Mouse (Mus musculus) lung, embryonic 14.5 days (tissue): ENCODE results near the gene Gm29735. TPM values are rescaled to one million over a fixed set of nuclear protein-coding genes. Genes with fewer than 3 reads are reported as not detected.
A peak's percentile ranks its signal among the peaks of the same experiment; 100 is the strongest.
"Not testable (repeated sequence)": the region's sequence is repeated elsewhere in the genome, so short reads cannot be mapped to it uniquely, and the experiment has no call there.

ENCODE experiments used
- ATAC-seq: fragments of 200-750 bp; cut with Nextera tagmentation; 2 replicates; pipeline ENCODE4 v1.8.0; 2017; ENCODE audit warnings: mild to moderate bottlenecking, moderate TSS enrichment, moderate library complexity; ENCODE audit not compliant: insufficient read depth
- DNase-seq: peaks from one replicate; pipeline ENCODE4 v3.0.0-alpha.2; 2015
- H3K27ac ChIP-seq: fragments of 300-500 bp; sonication (generic); 2 replicates; pipeline ENCODE4 v1.5.1; 2014; ENCODE audit warnings: low read depth, mild to moderate bottlenecking, moderate library complexity
- H3K27me3 ChIP-seq: fragments of 300-500 bp; sonication (generic); 2 replicates; pipeline ENCODE4 v1.6.1; 2014; ENCODE audit warnings: low read length, control low read depth; ENCODE audit not compliant: insufficient read depth
- H3K36me3 ChIP-seq: fragments of 300-500 bp; sonication (generic); 2 replicates; pipeline ENCODE4 v1.6.1; 2014; ENCODE audit warnings: control low read depth; ENCODE audit not compliant: insufficient read depth
- H3K4me1 ChIP-seq: fragments of 300-500 bp; sonication (generic); 2 replicates; pipeline ENCODE4 v1.6.1; 2014; ENCODE audit warnings: antibody characterized with exemption, control low read depth; ENCODE audit not compliant: insufficient read depth
- H3K4me2 ChIP-seq: fragments of 300-500 bp; sonication (generic); 2 replicates; pipeline ENCODE4 v1.6.1; 2014; ENCODE audit warnings: mild to moderate bottlenecking
- H3K4me3 ChIP-seq: fragments of 300-500 bp; sonication (generic); 2 replicates; pipeline ENCODE4 v1.5.1; 2014; ENCODE audit warnings: low read depth, low read length
- H3K9ac ChIP-seq: fragments of 300-500 bp; sonication (generic); 2 replicates; pipeline ENCODE4 v1.6.1; 2014
- H3K9me3 ChIP-seq: fragments of 300-500 bp; sonication (generic); 2 replicates; pipeline ENCODE4 v1.6.1; 2016; ENCODE audit warnings: low read depth, low read length, control low read depth
- CTCF ChIP-seq: IDR thresholded peaks from 2 replicates; pipeline ENCODE4 v1.5.1; 2016; ENCODE audit warnings: antibody characterized with exemption, low read depth
- WGBS: fragments of 180-500 bp; shearing (Covaris S2); extraction: QIAGEN DNeasy Blood & Tissue Kit; methylation state at CpG from one replicate; pipeline ENCODE4 v1.1.7; 2014; 5-methylcytosine and 5-hydroxymethylcytosine counted together
- polyA plus RNA-seq: library from polyadenylated mRNA; unstranded; fragments of >200 nt; fragmentation: Nextera tagmentation; extraction: Ambion mirVana; gene quantifications from 2 replicates; pipeline ENCODE4 v1.2.1, GENCODE M21; 2014

Gene Gm29735
- polyA plus RNA-seq, 1 experiment from 2014 or later = not detected

GRCm38 (mm10) chr7:142144507-142144906 is 12.4 kb downstream of the Gm29735 start, which contains the start of gene Gm45337:
Gene Gm45337, minus strand, starts transcription at chr7:142144607.
- WGBS = 44% methylated on average over 1 of the region's 1 CpGs
- Histone ChIP-seq H3K9ac (no peak within 1 kb of the TSS), H3K27ac (no peak within 1 kb of the TSS), H3K4me1 (no peaks in the 10 kb centered on the region), H3K4me3 (no peak within 1 kb of the TSS), H3K9me3 (no peaks in the 10 kb centered on the region), H3K4me2 (no peak within 1 kb of the TSS), H3K36me3 (no peaks in the 10 kb centered on the region), H3K27me3 (no peaks in the 10 kb centered on the region)
- DNase-seq = no peak
- TF ChIP-seq CTCF = no peak
- no peak for ATAC-seq

- not testable (repeated sequence) for H3K4me3 ChIP-seq, H3K27ac ChIP-seq, H3K27me3 ChIP-seq, H3K9me3 ChIP-seq, H3K36me3 ChIP-seq, H3K4me1 ChIP-seq, DNase-seq, H3K9ac ChIP-seq, H3K4me2 ChIP-seq, ATAC-seq
- WGBS = 35% methylated on average over 1 of the region's 1 CpGs
These were observed 13.4 kb downstream of the Gm29735 start for GRCm38 (mm10) chr7:142143506-142144010.

GRCm38 (mm10) chr7:142140696-142141095 is 16.2 kb downstream of the Gm29735 start:
- Histone ChIP-seq H3K27ac (no peak overlapping the region), H3K4me2 (no peak overlapping the region), H3K4me3 (no peak overlapping the region), H3K4me1 (no peaks in the 10 kb centered on the region), H3K9me3 (no peaks in the 10 kb centered on the region), H3K9ac (no peak overlapping the region), H3K36me3 (no peaks in the 10 kb centered on the region), H3K27me3 (no peaks in the 10 kb centered on the region)
- no peak for DNase-seq
- ATAC-seq = no peak
- no peak for TF ChIP-seq CTCF
- 35% methylated on average over 1 of the region's 1 CpGs for WGBS

- not testable (repeated sequence) for H3K4me2 ChIP-seq, H3K9me3 ChIP-seq, H3K36me3 ChIP-seq, H3K27me3 ChIP-seq, DNase-seq, H3K27ac ChIP-seq, ATAC-seq, H3K9ac ChIP-seq, H3K4me3 ChIP-seq, H3K4me1 ChIP-seq
- 52% methylated on average over 2 of the region's 2 CpGs for WGBS
These were observed 21.0 kb downstream of the Gm29735 start, which contains the start of gene Gm39115 for GRCm38 (mm10) chr7:142135934-142136333. Gene Gm39115, minus strand, starts transcription at chr7:142136034.

GRCm38 (mm10) chr7:142134206-142134995 is 22.5 kb downstream of the Gm29735 start:
- H3K27me3 ChIP-seq = no peaks in the 10 kb centered on the region
- no peak overlapping the region for H3K9ac ChIP-seq
- WGBS = 36% methylated on average over 4 of the region's 4 CpGs
- ATAC-seq (no peak), DNase-seq (peak; percentile 38)
- peak; percentile 49 for TF ChIP-seq CTCF
- H3K36me3 ChIP-seq = no peaks in the 10 kb centered on the region
- no peak overlapping the region for H3K4me2 ChIP-seq
- H3K4me1 ChIP-seq = no peaks in the 10 kb centered on the region
- H3K9me3 ChIP-seq = no peaks in the 10 kb centered on the region
- H3K27ac ChIP-seq = no peak overlapping the region
- no peak overlapping the region for H3K4me3 ChIP-seq

- DNase-seq = peak; percentile 4
- H3K27ac ChIP-seq = no peak overlapping the region
- H3K4me3 ChIP-seq = no peak overlapping the region
- H3K36me3 ChIP-seq = no peaks in the 10 kb centered on the region
- no peaks in the 10 kb centered on the region for H3K27me3 ChIP-seq
- peak; percentile 44 for TF ChIP-seq CTCF
- no peaks in the 10 kb centered on the region for H3K9me3 ChIP-seq
- H3K4me2 ChIP-seq = no peak overlapping the region
- WGBS = 56% methylated on average over 4 of the region's 4 CpGs
- ATAC-seq = no peak
- no peaks in the 10 kb centered on the region for H3K4me1 ChIP-seq
- H3K9ac ChIP-seq = no peak overlapping the region
These were observed 28.1 kb downstream of the Gm29735 start for GRCm38 (mm10) chr7:142128843-142129242.

- not testable (repeated sequence) for H3K4me2 ChIP-seq, DNase-seq, H3K27me3 ChIP-seq, H3K4me3 ChIP-seq, ATAC-seq, H3K9ac ChIP-seq, H3K27ac ChIP-seq, H3K36me3 ChIP-seq, H3K9me3 ChIP-seq, H3K4me1 ChIP-seq
- 75% methylated on average over 1 of the region's 1 CpGs for WGBS
These were observed 36.3 kb downstream of the Gm29735 start, which contains the start of gene Gm45618 for GRCm38 (mm10) chr7:142120629-142121028. Gene Gm45618, minus strand, starts transcription at chr7:142120729.
